Mouse (Mus musculus) brain, embryonic 14.5 days (tissue): ENCODE measurements at regions not wholly inside any gene's neighbourhood (a gene's known extent, or its start where the extent isn't known, plus 50 kb on each side); places are given as distances from the start of the nearest gene placed in this dataset.

Source experiments
- CTCF ChIP-seq: fragments of 200-500 bp; IDR thresholded peaks from 2 replicates; pipeline ENCODE4 v1.5.1; 2012; ENCODE audit warnings: inconsistent platforms, mild to moderate bottlenecking, moderate library complexity, borderline replicate concordance; ENCODE audit not compliant: insufficient read depth, insufficient read length; ENCODE audit errors: extremely low read depth
- POLR2A ChIP-seq: fragments of 200-500 bp; IDR thresholded peaks from 2 replicates; pipeline ENCODE4 v1.6.1; 2012; ENCODE audit warnings: mild to moderate bottlenecking, inconsistent platforms, borderline replicate concordance; ENCODE audit not compliant: poor library complexity, insufficient read depth, insufficient read length, severe bottlenecking; ENCODE audit errors: extremely low read depth

DNA sequence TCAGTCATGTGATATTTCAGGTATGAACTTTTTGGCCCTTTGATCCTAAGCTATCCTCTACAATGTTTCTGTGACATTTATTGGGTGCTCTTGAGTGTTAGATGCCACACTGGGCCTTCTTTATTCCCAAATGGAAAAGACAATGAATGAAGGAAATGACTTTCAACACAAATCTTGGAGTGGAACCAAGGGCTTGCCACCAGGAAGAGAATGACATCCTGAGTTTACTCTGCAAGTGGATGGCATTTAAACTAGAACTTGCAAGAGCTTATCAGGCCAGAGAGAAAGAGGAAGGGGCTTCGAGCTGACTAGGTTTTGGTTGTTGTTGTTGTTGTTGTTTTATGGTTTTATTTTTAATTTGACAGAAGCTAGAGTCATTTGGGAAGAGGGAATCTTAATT, 56.1 kb upstream of the Rmdn2 start:
- TF ChIP-seq POLR2A (no peak), CTCF (no peak)
